Mouse (Mus musculus) bone marrow macrophage, adult 2 months (primary cell): ENCODE data around the gene Lrrc8b.

Experiments used
- CTCF ChIP-seq: IDR thresholded peaks from 2 replicates; pipeline ENCODE4 v1.5.1; 2012; ENCODE audit warnings: low read depth, mild to moderate bottlenecking, low read length, moderate library complexity
- POLR2A ChIP-seq: IDR thresholded peaks from 2 replicates; pipeline ENCODE4 v1.6.1; 2012; ENCODE audit warnings: mild to moderate bottlenecking, low read depth, low read length, borderline replicate concordance

DNA sequence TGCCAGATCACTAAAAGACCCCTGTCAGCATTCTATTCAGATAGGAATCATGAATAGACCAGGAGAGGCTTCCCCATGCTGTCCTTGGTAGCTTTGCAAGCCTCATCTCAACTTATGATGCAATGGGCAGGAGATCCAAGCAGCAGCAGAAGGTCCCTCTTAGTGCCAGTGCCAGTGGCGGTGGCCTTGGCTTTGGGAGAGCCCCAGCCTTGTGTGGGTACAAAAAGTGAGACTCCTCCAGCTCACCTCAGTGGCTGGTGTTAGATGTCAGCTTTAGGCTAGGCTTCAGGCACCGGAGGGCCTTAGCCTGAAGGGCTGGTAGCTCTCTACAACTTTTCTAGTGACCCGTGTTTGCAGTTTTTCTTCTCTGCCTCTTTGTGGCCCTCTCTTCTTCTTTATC is 85.6 kb downstream of the Lrrc8b start:
- TF ChIP-seq CTCF: no peak
- TF ChIP-seq POLR2A: no peak
